ENCODE assay signal across 11 mouse cellular contexts in the genomic region with DNA sequence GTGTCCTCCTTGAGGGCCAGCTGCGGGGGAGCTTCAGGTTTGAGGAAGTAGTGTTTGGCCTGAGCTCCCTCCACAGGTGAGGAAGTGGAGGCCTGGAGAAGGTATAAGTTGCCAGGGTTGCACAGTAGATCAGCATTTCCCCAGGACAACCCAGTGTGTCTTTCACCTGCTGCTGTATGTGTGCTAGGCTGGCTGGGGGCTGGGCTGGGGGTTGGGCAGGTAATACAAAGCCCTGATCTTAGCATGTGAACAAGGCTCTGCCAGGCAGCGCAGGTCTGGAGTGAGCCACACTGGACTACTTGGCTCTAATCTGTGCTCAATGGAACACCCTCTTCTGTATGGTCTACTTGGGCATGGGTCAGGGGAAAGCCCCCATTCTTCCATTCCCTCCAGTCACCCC.
DNase-seq lines count a peak whose midpoint lies in the region; ATAC-seq lines count a peak whose summit lies in the region.
"Had no signal": no experiment of that assay in that cellular context is flagged by ENCODE, and none has a peak within 500 bp of the region (broad histone marks: within the 10 kb centered on the region; RNA-seq: fewer than 3 reads in every experiment).

No protein-coding gene starts in this region.

- H3K27ac ChIP-seq in kidney, embryonic 14.5 days (ENCODE audit: low read depth, low read length): peak overlapping the region; percentile 85; the same call in 1 of the 2 replicates
- H3K27ac ChIP-seq in embryonic facial prominence, embryonic 15.5 days (replicated peaks): 0 out of 2 replicates have a peak overlapping the region, but pooled peaks have one; percentile 25
- no peak overlapping the region for H3K27ac ChIP-seq in limb, embryonic 10.5 days
- H3K27ac ChIP-seq in neural tube, embryonic 15.5 days (replicated peaks): peak overlapping the region; percentile 54
- H3K27ac ChIP-seq: macrophage had no signal

- 0 out of 2 replicates have a peak, but pooled peaks cover 2% of the 10 kb centered on the region for H3K36me3 ChIP-seq in kidney, embryonic 14.5 days (ENCODE audit: control insufficient read depth, insufficient read depth, low read length)
- H3K36me3 ChIP-seq in embryonic facial prominence, embryonic 15.5 days: no peaks in the 10 kb centered on the region
- H3K36me3 ChIP-seq in limb, embryonic 10.5 days: peaks cover 60% of the 10 kb centered on the region
- H3K36me3 ChIP-seq in neural tube, embryonic 15.5 days: no peaks in the 10 kb centered on the region

- H3K4me2 ChIP-seq in kidney, embryonic 14.5 days (replicated peaks; ENCODE audit: low read depth, low read length): no peak overlapping the region
- H3K4me2 ChIP-seq in embryonic facial prominence, embryonic 15.5 days (replicated peaks): no peak overlapping the region
- no peak overlapping the region for H3K4me2 ChIP-seq in neural tube, embryonic 15.5 days
- H3K4me2 ChIP-seq: liver, embryonic 11.5 days had no signal

- ATAC-seq in kidney, embryonic 14.5 days (ENCODE audit: low FRiP score, low TSS enrichment): no peak
- ATAC-seq in embryonic facial prominence, embryonic 15.5 days (ENCODE audit: insufficient number of reproducible peaks, low FRiP score, low TSS enrichment, low read depth): no peak
- ATAC-seq in neural tube, embryonic 15.5 days (ENCODE audit: low FRiP score): 0 out of 2 replicates have a peak, but pooled peaks have one; percentile 14

- H3K9ac ChIP-seq in kidney, embryonic 14.5 days (ENCODE audit: low read depth, low read length): no peak overlapping the region
- no peak overlapping the region for H3K9ac ChIP-seq in embryonic facial prominence, embryonic 15.5 days
- no peak overlapping the region for H3K9ac ChIP-seq in neural tube, embryonic 15.5 days (replicated peaks)

- no peaks in the 10 kb centered on the region for H3K27me3 ChIP-seq in kidney, embryonic 14.5 days (ENCODE audit: control insufficient read depth, insufficient read depth, low read length)
- H3K27me3 ChIP-seq in embryonic facial prominence, embryonic 15.5 days: no peaks in the 10 kb centered on the region
- no peaks in the 10 kb centered on the region for H3K27me3 ChIP-seq in limb, embryonic 10.5 days (ENCODE audit: low read depth, poor library complexity, severe bottlenecking)
- no peaks in the 10 kb centered on the region for H3K27me3 ChIP-seq in neural tube, embryonic 15.5 days (replicated peaks)

- no peak overlapping the region for H3K4me3 ChIP-seq in kidney, embryonic 14.5 days (ENCODE audit: low read length)
- no peak overlapping the region for H3K4me3 ChIP-seq in embryonic facial prominence, embryonic 15.5 days (replicated peaks)
- peak overlapping the region; percentile 5; the same call in 1 of the 2 replicates for H3K4me3 ChIP-seq in limb, embryonic 10.5 days
- no peak overlapping the region for H3K4me3 ChIP-seq in neural tube, embryonic 15.5 days (replicated peaks)

- DNase-seq in kidney, postnatal 14 days: no peak
- no peak for DNase-seq in limb, embryonic 10.5 days (ENCODE audit: low spot score)
- no peak for DNase-seq in left cerebral cortex, adult 18-20 months (ENCODE audit: low spot score in 2 of 2)
- DNase-seq in right cerebral cortex, adult 2 months (ENCODE audit: low spot score in 2 of 2): no peak
- DNase-seq: cerebellum, adult 8-10 months; gastrocnemius, postnatal 25 days had no signal

- WGBS in kidney, embryonic 14.5 days: 58% methylated on average over 2 of the region's 2 CpGs
- WGBS in embryonic facial prominence, embryonic 15.5 days: 57% methylated on average over 2 of the region's 2 CpGs
- WGBS in limb, embryonic 10.5 days: 71% methylated on average over 2 of the region's 2 CpGs
- WGBS in neural tube, embryonic 15.5 days: 47% methylated on average over 2 of the region's 2 CpGs

- H3K9me3 ChIP-seq in kidney, embryonic 14.5 days (ENCODE audit: control insufficient read depth, low read length): no peaks in the 10 kb centered on the region
- no peaks in the 10 kb centered on the region for H3K9me3 ChIP-seq in embryonic facial prominence, embryonic 15.5 days (replicated peaks)
- H3K9me3 ChIP-seq in limb, embryonic 10.5 days (replicated peaks): no peaks in the 10 kb centered on the region
- H3K9me3 ChIP-seq in neural tube, embryonic 15.5 days (replicated peaks): no peaks in the 10 kb centered on the region

- H3K4me1 ChIP-seq in kidney, embryonic 14.5 days (ENCODE audit: control insufficient read depth, insufficient read depth, low read length): peaks cover 86% of the 10 kb centered on the region
- H3K4me1 ChIP-seq in embryonic facial prominence, embryonic 15.5 days: peaks cover 99% of the 10 kb centered on the region
- peaks cover 99% of the 10 kb centered on the region for H3K4me1 ChIP-seq in limb, embryonic 10.5 days
- peaks cover 85% of the 10 kb centered on the region for H3K4me1 ChIP-seq in neural tube, embryonic 15.5 days
